Mouse (Mus musculus) left cerebral cortex, adult 8-10 months (tissue): ENCODE results near the gene Atg101. TPM values are rescaled to one million over a fixed set of nuclear protein-coding genes. Genes with fewer than 3 reads are reported as not detected.

Experiments used
- DNase-seq, 2 experiments: peaks; one replicate each; pipeline ENCODE4 v3.0.0; 2022; ENCODE audit warnings: low spot score in 2 of 2
- total RNA-seq, 4 experiments: library from RNA; stranded (reverse); gene quantifications; 2 replicates each; pipeline ENCODE4 v1.2.4; 2022

Atg101 gene
- total RNA-seq = 10 to 100 TPM; 35.9 to 39.3 (median 37.6) TPM

DNA sequence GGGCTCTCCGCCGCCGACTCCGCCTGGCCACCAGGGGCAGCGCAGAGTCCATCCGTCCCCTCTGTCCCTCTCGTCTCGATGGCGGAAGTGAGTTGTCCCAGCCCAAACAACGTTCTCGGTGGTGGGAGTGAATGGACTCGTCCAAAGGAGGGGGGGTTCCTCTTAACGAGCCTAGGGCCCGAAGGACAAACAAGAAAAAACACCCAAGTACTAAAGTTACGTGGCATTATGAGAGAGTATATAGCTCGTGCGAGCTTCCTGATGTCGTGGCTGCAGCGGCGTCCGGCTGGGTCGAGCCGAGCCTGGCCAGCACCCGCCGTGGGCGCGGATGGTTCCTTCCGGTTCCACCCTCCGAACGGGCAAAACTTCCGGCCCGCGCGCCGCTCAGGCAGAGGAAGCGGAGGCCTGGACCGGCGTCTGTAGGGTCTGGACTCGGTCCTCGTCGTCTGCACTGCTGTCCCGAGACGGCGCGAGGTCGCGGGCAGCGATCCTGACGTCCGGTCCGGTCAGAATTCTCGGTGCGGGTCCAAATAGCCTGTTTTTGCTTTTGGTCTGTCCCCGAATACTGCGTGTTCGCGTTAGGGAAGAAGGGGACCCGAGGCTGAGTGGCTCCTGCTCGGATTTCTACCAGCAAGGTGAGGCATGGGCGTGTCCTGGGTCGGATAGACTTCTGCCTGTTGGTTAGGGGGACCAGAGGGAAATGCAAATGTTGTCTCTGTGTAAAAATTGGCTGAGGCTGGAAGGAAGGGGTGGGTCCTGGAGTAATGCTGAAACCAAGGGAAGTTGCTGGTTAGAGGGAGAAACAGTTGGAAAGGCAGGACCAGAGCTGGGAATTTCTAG is at the start of gene Atg101:
Gene Atg101, plus strand, starts transcription at position 362 of the 840 bp plus-strand sequence.
- DNase-seq = peak; percentile 82 to 83

DNA sequence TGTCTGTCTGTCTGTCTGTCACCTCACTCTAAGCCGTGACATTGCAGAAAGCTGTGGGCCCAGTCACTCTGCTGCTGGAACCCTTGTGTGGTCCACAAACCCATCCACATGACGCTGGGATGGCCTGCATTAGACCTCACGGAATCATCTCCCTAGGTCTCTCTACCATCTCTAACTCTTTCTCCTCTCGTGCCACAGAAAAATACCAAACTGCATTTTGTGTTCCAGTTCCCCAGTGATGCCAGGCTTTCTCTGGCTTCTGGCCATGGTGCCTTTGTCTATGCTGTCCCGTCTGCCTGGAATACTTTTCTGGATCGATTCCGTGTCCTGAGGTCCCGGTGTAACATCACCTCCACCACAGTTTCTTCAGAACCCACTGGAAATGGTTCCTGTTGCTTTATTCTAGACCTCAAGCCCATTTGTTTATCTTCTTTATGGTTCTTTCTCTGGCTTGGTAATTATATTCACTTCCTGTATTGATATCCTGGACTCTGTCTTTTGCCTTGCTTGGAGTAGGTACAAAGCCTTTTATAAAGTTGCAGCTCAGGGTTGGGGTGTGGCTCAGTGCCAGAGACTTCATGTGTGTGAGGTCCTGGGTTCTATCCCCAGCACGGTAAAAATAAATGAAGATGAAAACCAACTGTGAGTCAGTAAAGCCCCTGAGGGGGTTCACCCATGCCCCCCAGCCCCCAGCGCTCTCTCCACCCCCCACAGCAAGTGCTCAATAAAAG is 49.3 kb upstream of the Atg101 start:
- DNase-seq = no peak

DNA sequence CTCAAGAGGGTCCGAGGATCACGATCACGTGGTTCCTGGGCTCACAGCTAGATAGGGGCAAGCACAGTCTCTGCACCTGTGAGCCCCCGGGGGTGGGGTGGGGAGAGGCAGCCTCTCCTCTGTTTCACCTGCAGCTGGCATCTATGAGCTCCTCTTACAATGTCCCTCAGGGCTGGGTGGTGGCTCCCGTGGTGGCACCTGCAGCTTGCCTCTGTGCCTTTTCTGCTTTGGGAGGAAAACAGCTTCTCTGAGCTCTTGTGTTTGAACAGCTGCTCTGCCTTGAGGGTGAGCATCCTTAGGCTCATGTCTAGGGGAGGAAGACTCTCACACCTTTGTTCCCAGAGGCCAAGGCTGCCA is 48.8 kb upstream of the Atg101 start:
- DNase-seq = no peak

DNA sequence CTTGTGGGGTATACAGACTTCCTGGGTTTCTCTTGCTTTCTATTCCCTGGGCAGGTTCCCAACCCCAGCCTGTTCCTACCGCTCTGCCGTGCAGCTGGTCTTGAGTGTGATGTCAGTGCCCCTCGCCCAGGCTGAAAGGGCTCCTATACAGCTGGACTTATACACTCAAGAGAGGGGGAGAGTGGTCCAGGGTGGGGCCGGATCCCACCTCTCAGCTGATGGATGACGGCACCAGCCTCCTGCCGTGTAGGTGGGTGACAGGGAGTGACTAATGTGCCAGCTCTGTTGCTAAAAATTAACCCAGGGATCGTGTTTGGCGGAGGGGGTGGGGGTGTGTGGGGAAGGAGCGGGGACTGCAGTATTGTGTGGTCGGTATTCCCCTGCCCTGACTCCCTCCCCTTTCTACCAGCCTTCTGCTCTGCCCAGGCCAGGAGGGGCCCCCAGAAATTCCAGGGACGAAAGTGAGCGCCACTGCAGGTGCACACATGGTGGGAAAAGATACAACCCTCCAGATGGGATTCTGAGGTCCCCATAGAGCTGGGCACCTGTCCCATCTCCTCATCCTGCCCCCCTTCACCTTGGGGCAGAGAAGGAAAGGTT is 48.2 kb upstream of the Atg101 start:
- DNase-seq = peak in 1 of 2 experiments; percentile 82

DNA sequence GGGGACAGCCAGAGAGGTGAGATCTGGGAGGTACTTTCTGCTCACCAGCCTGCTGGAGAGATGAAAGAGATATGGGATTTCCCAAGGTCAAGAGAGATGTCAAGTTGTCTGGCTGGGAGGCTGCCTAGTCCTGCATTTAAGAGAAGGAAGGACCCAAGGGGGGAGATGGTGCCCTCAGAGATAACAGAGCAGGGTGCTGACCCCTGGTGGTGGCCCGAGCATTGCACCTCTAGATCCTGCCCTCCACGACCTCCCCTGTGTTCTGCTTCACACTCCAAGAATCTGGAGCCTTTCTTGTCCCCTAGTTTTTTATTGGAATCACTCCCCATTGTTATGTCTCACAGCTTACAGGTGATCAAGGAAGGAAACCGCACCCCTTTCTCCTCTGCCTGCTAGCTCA is 47.2 kb upstream of the Atg101 start:
- DNase-seq = no peak

DNA sequence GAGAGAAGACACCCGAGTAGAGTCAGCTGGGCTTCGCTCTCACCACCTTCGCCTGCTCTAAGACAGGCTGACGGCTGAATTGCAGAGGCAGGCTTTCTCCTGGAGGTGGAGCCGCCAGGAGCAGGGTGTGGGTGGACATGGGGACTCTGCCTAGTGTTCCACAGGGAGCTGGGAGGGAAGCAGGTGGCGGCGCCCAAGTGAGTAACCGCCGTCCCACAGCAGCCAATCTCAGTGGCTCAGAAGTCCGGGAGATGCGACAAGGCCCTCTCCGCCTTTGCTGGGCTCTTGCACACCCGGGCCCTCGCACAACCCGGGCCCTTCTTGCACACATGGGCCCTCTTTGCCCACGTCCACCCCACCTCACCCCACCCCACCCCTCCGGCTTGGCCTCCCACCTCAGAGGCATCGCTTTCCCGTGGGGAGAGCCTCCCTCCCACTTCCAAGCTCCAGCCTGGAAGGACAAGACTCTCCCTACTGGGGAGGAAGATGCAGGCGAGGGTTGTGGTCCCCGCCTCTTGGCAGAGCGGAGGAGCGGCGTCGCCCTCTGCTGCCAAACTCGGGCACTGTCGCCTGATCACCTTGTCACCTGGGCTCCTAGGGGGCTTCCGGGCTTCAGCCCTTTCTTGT is 45.1 kb upstream of the Atg101 start:
- DNase-seq = peak in 1 of 2 experiments; percentile 90

DNA sequence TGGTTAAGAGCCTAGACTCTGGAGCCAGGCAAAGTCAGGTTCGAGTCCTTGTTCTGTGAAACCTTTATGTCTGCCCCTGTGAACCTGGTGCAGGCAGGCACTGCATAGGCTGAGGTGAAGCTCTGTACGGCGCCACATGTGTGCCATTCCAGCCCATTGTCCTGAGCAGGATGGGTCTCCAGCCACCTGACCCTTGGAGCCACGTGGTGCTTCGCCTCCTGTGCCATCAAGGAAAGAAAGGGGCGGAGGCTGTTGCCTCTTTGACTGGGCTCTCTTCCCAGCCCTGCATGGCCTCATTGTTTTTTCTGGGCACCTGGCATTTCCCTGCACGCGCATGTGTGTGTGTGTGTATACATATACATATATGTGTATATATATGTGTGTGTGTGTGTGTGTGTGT is 44.3 kb upstream of the Atg101 start:
- no peak for DNase-seq

DNA sequence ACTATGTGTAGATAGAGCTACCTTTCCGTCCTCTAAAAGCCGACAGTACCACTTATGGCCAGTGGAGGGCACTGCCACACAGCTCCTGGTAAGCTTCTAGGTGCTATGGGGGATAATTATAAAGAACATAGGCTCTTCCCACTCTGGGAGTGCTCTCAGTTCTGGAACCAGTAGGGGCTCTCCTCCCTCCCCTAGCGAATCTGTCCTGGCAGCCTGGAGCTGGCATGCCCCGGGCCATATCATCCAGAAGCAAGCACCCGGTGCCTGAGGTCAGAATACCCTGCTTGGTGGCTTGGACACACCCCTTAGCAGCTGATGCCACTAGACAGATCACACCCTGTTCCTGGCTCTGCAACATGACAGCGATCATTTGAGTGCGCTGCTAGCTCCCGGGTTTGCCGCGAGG is 43.3 kb upstream of the Atg101 start:
- DNase-seq = peak; percentile 87 to 96

DNA sequence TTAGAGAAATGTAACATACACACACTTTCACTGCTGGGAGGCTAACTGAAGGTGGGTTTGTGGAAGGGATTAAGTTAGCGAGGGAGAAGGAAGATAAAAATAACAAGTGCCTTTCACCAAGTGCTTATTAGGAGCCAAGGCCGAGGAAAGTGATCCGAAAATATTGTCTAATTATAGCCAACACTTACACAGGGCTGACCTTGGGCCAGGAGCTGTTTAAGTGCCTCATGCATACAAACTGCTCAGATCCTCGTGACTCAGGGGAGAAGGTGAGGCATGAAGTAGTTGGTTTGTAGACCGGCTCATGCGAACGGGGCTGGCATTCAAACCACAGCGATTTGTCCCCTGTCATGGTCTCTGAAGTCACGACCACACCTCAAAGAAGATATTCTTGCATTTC is 42.8 kb upstream of the Atg101 start:
- DNase-seq = no peak

DNA sequence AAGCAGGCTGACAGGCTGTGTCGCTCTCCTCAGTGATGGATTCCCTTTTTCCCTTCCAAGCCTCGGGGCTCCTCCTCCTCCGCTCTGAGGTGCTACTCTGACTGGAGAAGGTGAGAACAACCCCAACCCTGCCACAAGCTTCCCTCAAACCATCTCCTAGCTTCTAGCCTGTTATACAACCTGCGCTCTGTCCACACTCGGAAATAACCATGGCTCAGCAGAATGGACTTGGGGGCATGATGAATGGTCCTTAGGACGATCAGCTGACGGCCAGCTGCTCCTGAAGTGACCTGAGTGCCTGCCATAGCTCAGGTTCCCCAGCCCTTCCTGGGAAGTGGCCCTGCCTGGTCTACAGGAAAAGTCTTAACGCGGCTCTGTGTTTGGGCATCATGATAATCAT is 42.2 kb upstream of the Atg101 start:
- DNase-seq = no peak

DNA sequence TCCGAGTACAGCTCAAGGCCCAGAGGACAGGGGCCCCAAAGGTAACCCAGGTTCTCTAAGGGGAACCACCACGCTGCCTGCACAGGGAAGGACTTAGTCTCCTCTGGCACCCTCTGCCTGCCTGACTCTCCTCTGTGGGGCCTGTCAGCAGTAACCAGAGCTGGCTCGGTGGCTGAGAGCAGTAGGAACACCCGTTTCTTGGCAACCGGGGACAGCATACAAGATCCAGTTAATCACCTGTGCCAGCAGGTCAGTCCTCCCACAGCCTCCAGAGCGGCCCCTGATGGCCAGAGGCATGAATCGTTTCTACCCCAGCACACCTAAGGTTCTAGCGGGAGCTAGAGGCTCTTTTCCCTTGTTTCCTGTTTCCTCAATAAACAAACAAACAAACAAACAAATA is 41.4 kb upstream of the Atg101 start:
- no peak for DNase-seq

DNA sequence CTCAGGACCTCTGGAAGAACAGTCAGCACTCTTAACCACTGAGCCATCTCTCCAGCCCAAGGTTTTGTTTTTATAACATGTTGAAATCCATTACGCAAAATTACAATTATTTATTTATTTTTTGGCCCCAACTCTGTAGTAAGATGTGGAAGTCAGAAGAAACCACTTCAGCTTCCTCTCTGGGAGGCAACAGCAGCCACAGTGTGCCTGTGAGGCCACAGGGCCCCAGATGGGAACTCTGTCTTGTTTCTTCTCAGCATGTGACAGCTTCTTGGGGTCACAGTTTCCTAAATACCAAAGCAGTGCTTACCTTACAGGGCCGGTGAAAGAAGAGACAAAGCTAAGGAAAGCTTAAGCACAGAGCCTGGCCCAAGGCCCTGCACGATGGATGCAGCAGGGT is 40.1 kb upstream of the Atg101 start:
- no peak for DNase-seq

DNA sequence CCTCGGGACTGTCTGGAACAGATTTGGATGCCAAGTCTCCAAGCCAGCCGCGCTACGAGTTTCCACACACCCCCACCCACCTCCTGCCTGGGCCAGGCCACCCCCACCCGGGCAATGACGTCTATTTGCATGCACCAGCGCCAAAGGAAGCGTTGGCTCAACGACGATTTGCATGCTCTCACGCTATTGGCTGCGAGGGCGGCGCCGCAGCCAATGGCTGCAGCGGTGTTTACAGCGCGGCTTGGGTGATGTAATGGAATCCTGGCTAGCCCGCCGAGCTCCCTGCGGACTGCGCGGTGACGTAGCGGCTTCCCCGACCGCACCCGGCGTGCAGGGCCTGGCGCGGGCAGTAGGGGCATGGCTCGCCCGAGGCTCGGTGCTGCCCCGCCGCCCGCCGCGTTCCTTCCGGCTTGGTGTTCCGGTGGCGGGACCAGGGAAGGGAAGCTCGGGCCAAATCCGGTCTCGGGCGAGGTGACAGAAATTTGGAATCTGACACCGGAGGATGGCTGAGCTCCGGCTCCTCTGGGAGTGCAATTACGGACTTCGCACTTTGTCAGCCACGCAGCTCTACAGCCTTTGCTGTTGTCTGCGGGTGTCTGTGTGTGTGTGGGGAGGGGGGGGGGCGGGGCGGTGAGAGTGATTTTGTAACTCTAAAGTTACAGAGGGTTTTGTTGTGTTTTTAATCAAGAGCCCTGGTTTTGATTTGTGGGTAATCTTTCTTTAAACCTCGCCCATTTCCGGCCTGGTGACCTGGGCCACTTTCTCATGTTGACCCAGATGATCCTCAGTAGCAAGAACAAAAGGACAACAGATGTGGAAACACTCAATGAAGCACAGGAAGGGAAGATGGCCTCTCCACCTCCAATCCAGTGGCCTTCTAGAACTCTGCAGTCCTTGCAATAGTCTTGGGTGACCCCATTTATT is 37.6 kb upstream of the Atg101 start:
- peak; percentile 83 to 97 for DNase-seq

DNA sequence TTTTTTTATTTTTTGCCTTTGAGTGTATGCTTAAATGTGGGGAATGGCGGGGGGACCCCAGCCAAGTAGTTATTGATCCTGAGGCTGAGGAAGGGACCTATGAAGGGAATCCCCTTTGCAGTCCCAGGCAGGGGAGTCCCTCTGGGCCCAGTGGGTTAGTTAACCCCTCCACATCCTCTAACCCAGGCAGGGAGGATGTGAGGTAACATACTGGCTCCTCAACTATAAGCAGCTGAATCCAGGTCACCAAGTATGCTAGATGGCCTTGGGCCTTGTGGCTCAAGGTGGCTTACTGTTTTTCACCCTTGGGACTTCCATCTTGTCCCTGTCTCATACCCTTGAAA is 36.9 kb upstream of the Atg101 start:
- no peak for DNase-seq

DNA sequence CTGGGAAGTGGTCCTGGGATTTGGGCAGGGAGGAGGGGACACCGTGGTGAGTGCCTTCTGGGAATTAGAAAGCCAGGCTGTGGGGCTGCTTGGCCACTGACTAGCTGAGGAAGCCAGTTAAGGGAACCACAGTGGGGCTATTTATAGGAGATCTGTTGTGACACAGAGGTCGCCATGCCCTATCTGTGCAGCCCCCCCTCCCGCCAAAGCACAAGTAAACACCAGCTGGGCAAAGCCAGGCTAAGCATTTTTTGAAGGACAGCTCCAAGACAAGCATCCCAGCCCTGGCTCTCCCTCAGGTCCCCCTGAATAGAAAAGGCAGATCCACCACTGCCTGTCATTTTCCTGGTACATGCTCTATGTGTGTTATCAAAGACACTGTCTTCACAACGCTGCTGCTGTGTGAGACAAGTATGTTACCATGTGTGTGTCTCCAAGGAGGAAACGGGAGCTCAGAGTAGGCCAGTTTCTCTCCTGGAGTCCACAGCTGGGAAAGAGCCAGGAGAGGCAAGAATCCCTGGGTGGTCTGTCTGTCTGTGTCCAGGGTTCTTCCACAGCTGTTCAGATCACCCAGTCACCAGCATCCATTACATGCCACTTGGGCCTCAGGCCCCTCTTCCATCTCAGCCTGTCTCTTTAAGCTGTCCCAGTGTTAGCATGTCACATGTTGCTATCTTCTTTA is 35.9 kb upstream of the Atg101 start:
- DNase-seq = no peak

DNA sequence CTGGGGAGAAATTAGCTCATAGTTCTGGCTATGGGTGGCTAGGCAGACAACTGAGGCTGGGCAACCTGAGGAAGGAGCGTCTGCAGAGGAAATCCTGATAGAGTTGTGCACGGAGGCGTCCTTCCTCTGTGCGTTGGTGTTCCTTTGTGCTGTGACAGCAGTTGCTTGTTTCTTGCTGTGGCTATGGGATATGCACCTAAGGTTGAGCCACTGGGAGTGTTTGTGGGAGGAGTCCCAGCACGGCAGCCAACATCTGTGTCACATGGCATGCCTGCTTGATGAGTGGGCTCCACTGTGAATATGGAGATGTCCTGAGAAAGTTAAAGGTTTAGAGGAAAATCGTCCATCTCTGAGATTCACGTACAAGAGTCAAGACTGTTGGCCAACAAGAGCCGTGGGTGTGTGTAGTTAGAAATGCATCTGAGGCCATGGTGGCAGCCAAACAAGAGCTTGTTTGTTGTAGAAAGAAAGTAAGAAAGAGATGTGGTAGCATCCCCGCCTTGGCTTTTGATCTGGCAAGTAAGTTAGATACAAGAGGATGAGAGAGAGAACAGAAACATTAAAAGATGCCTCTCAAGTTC is 33.8 kb upstream of the Atg101 start:
- DNase-seq = no peak

DNA sequence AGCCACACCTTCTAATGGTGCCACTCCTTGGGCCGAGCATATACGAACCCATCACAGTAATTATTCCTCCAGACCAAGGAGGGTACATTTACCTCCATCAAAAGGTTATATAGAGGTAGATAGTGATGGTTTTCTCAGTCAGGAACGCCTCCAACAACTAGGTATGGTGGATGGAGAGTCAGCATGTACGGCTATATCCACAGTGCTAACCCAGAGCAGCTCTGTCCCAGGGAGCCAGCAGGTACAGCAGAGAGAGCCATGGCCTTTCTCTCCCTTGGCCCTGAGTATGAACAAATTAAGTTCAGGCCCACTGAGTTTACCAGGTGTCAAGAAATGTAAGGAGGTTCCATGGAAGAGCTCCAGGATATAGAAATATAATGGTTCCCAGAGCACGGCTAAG is 32.1 kb upstream of the Atg101 start:
- DNase-seq = no peak

DNA sequence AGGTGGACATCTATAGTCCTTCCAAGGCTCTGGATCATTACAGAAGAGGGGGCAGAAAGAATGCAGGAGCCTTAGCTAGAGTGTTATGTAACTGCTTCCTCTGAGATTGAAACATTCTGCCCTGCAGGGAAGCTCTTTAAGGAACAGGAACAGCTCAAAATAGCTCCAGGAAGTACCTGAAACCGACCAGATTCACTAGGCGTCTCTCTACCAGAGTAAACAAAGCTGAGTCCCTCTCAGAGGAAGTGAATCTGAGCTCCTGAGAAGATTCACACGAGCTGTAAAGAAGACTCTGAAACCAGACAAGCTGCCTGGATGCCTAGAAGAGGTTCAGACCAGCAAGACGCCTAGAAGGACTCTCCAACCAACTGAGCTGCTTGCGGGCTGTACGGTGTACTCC is 31.5 kb upstream of the Atg101 start:
- DNase-seq = no peak

DNA sequence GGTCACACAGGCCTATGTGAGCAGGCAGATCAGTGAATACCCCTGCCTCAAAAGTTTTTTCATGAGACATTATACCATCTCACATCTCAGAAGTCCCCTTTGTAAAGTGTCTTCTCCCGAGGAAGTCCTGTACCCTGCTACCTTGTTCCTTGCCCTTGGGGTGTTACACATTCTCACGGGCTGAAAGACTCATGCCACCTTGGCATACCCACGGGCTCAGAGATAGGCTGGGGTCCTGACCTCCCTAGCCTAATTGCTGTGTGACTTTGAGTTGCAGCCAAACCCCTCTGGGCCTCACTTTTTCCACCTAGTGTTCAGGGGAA is 30.5 kb upstream of the Atg101 start:
- DNase-seq = no peak
